Mouse (Mus musculus) lung, adult 2 months (tissue): ENCODE results near the gene Amer2. TPM values are rescaled to one million over a fixed set of nuclear protein-coding genes. Genes with fewer than 3 reads are reported as not detected.

Source experiments
- DNase-seq: peaks from one replicate; pipeline ENCODE4 v3.0.0; 2022
- H3K4me1 ChIP-seq: fragments of 200-500 bp; 2 replicates; pipeline ENCODE4 v1.6.1; 2011; ENCODE audit warnings: low read length; ENCODE audit not compliant: control insufficient read depth, insufficient read depth
- H3K4me3 ChIP-seq: fragments of 200-500 bp; replicated peaks from 2 replicates; pipeline ENCODE3; 2011; ENCODE audit warnings: low read depth, mild to moderate bottlenecking, control low read depth, low read length; ENCODE audit errors: extremely low read depth
- CTCF ChIP-seq: fragments of 200-500 bp; IDR thresholded peaks from 2 replicates; pipeline ENCODE4 v1.5.1; 2011; ENCODE audit warnings: mild to moderate bottlenecking, low read length, control low read depth; ENCODE audit not compliant: insufficient read depth
- POLR2A ChIP-seq: fragments of 200-500 bp; IDR thresholded peaks from 2 replicates; pipeline ENCODE4 v1.6.1; 2011; ENCODE audit warnings: low read depth, mild to moderate bottlenecking, control low read depth, low read length, borderline replicate concordance; ENCODE audit errors: extremely low read depth
- WGBS: fragments of 180-500 bp; shearing (Covaris S2); methylation state at CpG from one replicate; pipeline ENCODE4 v1.1.7; 2018; 5-methylcytosine and 5-hydroxymethylcytosine counted together
- polyA plus RNA-seq: library from polyadenylated mRNA; depleted of rRNA; stranded (reverse); fragments of >200 nt; gene quantifications from 2 replicates; pipeline ENCODE4 v1.2.3, GENCODE M21; 2012

Gene Amer2
- polyA plus RNA-seq, 1 experiment: 0.26 TPM

GRCm38 (mm10) chr14:60377107-60377506 lies 4.0 kb downstream of the Amer2 start:
- Histone ChIP-seq H3K4me3 (no peak overlapping the region), H3K4me1 (peaks cover 2% of the 10 kb centered on the region; the same call in 1 of the 2 replicates)
- TF ChIP-seq POLR2A (no peak), CTCF (no peak)
- WGBS: 78% methylated on average over 2 of the region's 2 CpGs
- DNase-seq: no peak

DNA sequence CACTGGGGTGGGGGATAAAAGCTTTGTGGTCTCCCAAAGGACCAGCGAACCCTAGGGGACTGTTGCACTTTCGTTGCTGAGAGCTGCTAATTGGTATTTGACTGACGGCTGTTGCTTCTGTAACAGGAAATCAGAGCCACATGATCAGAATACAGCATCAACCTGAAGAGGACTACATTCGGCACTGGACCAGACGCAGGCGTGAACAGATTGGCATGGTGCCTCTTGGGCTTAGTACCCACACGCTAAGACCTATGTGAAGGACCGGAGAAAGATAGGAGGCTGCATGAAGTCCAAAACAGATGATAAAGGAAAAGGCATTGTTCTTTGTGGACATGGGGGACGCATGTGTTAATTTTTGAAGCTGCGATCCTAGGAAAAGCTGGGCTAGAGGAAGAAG lies 4.5 kb downstream of the Amer2 start:
- no peak for DNase-seq
- 36% methylated on average over 10 of the region's 10 CpGs for WGBS
- TF ChIP-seq POLR2A (no peak), CTCF (no peak)
- H3K4me3 ChIP-seq: no peak overlapping the region
- H3K4me1 ChIP-seq: peaks cover 2% of the 10 kb centered on the region; the same call in 1 of the 2 replicates

- Histone ChIP-seq H3K4me1 (peaks cover 2% of the 10 kb centered on the region; the same call in 1 of the 2 replicates), H3K4me3 (peak overlapping the region; percentile 19)
- TF ChIP-seq POLR2A: no peak
- no peak for TF ChIP-seq CTCF
- peak; percentile 5 for DNase-seq
- under 1% methylated on average over 53 of the region's 53 CpGs for WGBS
Observed at GRCm38 (mm10) chr14:60378057-60378565, 5.1 kb downstream of the Amer2 start.

DNA sequence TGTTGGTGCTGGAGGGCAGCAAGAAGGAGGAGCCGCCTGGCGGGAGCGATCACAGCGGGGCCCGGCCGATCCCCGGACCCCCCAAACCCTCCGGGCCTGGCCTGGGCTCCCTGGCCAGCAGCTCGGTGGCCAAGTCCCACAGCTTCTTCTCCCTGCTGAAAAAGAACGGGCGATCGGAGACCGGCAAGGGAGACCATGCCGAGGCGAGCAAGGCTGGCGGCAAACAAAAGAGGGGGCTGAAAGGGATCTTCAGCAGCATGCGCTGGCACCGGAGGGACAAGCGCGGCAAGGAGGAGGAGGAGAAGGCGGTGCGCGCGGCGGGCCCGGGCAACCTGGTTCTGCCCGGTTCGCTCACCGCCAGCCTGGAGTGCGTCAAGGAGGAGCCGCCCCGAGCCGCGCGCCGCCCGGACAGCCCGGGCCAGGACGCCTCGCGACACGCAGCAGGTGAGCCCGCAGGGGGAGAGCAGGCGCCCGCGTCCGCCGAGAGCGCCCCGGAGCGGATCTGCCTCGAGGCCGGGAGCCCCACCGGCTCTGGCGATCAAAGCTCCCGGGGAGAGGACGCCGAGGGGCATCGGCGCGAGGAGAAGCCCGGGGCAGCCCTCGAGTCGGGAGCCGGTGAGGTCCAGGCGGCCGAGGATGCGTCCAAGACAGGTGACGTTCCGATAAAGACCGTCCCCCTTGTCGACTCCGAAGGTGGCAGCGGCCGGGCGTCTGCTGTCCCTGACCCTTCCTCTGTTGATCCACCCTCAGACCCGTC lies 5.7 kb downstream of the Amer2 start:
- H3K4me3 ChIP-seq: peak overlapping the region; percentile 19
- peak; percentile 6 for DNase-seq
- WGBS: 1% methylated on average over 74 of the region's 77 CpGs
- TF ChIP-seq CTCF: no peak
- no peak for TF ChIP-seq POLR2A
- H3K4me1 ChIP-seq: peaks cover 2% of the 10 kb centered on the region; the same call in 1 of the 2 replicates

DNA sequence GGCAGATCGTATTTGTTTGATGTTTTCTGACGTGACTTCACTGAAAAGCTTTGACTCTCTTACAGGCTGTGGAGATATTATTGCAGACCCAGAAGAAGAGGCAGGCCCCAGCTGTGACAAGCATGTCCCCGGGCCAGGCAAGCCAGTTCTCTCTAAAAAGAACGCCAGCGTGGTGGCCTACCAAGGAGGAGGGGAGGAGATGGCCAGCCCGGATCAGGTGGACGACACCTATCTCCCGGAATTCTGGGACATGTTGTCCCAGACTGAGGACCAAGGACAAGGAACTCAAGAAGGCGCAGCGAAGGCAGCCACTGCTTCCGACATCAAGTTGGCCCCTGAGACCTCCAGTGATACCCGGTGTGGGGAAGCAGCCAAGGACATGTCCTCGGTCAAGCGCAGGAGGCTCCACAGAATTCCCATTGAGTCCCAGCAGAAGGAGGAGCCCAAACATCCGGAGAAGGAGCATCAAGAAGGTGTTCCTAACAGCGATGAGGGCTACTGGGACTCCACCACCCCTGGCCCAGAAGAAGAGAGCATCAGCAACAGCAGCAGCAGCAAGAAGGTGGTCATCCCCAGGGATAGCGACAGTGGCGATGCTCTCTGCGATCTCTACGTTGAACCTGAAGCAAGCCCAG lies 6.4 kb downstream of the Amer2 start:
- no peak for DNase-seq
- TF ChIP-seq POLR2A (no peak), CTCF (no peak)
- WGBS: 63% methylated on average over 20 of the region's 20 CpGs
- peaks cover 2% of the 10 kb centered on the region; the same call in 1 of the 2 replicates for H3K4me1 ChIP-seq
- no peak overlapping the region for H3K4me3 ChIP-seq

- Histone ChIP-seq H3K4me1 (peaks cover 2% of the 10 kb centered on the region; the same call in 1 of the 2 replicates), H3K4me3 (no peak overlapping the region)
- TF ChIP-seq POLR2A (no peak), CTCF (no peak)
- WGBS: 92% methylated on average over 8 of the region's 8 CpGs
- DNase-seq: no peak
Observed at GRCm38 (mm10) chr14:60379958-60380330, 6.9 kb downstream of the Amer2 start.

- WGBS: 77% methylated on average over 4 of the region's 4 CpGs
- no peak for DNase-seq
- TF ChIP-seq POLR2A (no peak), CTCF (no peak)
- no peak overlapping the region for H3K4me3 ChIP-seq
- peaks cover 2% of the 10 kb centered on the region; the same call in 1 of the 2 replicates for H3K4me1 ChIP-seq
Observed at GRCm38 (mm10) chr14:60381671-60382070, 8.6 kb downstream of the Amer2 start.

DNA sequence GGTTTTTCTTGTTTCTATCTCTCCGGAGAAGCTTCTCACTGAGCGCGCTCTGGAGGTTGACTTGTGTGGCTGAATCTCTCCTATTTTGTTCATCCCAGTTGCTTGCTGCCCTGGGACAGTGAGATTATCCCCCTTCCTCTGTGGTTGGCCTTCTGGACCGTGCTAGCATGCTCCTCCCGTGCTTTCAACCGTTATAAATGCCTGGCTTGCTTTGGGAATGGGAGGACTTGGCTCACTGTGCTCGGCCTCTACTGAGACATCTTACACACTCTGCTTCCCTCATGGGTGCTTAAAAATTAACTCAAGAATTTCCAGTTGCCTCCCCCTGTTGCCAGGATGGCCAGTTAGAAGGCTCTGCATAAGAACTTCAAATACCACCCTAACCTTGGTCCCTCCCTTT lies 10.8 kb downstream of the Amer2 start:
- H3K4me3 ChIP-seq: no peak overlapping the region
- TF ChIP-seq POLR2A (no peak), CTCF (no peak)
- WGBS: 80% methylated on average over 7 of the region's 7 CpGs
- no peaks in the 10 kb centered on the region for H3K4me1 ChIP-seq
- no peak for DNase-seq

DNA sequence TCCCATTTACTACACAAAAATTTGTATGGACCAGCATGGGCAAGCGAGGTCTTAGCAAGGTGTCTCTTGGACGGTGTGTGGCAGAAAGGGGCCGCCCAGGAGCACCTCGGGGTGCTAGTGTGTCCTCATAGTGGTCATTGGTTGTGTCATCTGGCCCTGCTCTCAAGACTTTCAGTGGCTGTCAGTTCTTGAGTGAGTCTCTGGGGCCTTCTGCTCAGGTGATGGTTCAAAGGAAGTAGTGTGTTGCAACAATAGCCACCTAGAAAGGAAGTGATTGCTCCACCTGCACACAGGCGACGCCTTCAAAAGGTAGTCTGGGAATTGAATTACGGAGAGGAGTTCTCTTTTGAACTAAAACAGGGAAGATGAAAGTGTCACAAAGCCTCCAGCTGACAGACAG lies 11.2 kb downstream of the Amer2 start:
- 82% methylated on average over 7 of the region's 7 CpGs for WGBS
- TF ChIP-seq CTCF (no peak), POLR2A (no peak)
- Histone ChIP-seq H3K4me1 (no peaks in the 10 kb centered on the region), H3K4me3 (no peak overlapping the region)
- no peak for DNase-seq

DNA sequence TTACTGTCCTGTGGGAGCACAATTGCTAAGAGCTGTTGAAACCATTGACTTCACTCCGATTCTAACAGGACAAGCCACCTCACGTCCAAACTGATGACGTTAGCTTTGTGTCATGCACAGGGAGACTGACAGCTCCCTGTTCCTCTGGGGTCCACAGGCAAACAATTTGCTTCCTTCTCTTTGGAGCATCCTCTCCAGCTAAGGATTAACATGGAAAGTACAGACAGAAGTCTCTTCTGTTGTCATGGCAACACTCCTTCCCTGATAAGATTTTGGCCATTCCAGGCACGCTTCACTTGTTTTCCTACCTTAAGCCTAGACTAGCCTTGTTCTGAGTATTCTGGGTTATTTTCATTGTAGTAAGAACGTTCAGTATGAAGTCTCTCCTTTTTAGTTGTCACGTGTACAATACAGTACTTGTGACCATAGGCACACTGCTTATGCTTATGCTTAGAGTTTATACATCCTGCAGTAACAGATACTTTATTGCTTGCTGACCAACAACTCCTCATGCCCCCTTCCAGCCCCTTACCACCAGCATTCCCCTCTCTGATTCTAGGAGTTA lies 12.1 kb downstream of the Amer2 start:
- DNase-seq: no peak
- Histone ChIP-seq H3K4me3 (no peak overlapping the region), H3K4me1 (no peaks in the 10 kb centered on the region)
- WGBS: 48% methylated on average over 6 of the region's 6 CpGs
- TF ChIP-seq POLR2A (no peak), CTCF (no peak)
